Mouse (Mus musculus) hindbrain, embryonic 11.5 days (tissue): ENCODE measurements around the gene Tmcc1. TPM values are rescaled to one million over a fixed set of nuclear protein-coding genes. Genes with fewer than 3 reads are reported as not detected.

Experiments
- ATAC-seq: fragments of 200-750 bp; cut with Nextera tagmentation; 2 replicates; pipeline ENCODE4 v1.8.0; 2017; ENCODE audit warnings: mild to moderate bottlenecking, moderate TSS enrichment, moderate library complexity; ENCODE audit not compliant: low FRiP score
- DNase-seq: peaks from one replicate; pipeline ENCODE4 v3.0.0-alpha.2; 2015; ENCODE audit warnings: low spot score
- H3K27ac ChIP-seq: fragments of 300-500 bp; sonication (generic); 2 replicates; pipeline ENCODE4 v1.5.1; 2014; ENCODE audit warnings: mild to moderate bottlenecking, low read depth, low read length
- H3K27me3 ChIP-seq: fragments of 300-500 bp; sonication (generic); 2 replicates; pipeline ENCODE4 v1.6.1; 2014; ENCODE audit warnings: mild to moderate bottlenecking, low read length, moderate library complexity, mixed read lengths; ENCODE audit not compliant: control insufficient read depth, insufficient read depth
- H3K36me3 ChIP-seq: fragments of 300-500 bp; sonication (generic); 2 replicates; pipeline ENCODE4 v1.6.1; 2014; ENCODE audit warnings: mild to moderate bottlenecking, low read length, moderate library complexity, mixed read lengths; ENCODE audit not compliant: control insufficient read depth, insufficient read depth
- H3K4me1 ChIP-seq: fragments of 300-500 bp; sonication (generic); replicated peaks from 2 replicates; pipeline ENCODE4 v1.6.1; 2014; ENCODE audit warnings: low read length, mixed read lengths; ENCODE audit not compliant: control insufficient read depth, insufficient read depth
- H3K4me2 ChIP-seq: fragments of 300-500 bp; sonication (generic); replicated peaks from 2 replicates; pipeline ENCODE4 v1.6.1; 2014; ENCODE audit warnings: mild to moderate bottlenecking, low read depth, low read length
- H3K4me3 ChIP-seq: fragments of 300-500 bp; sonication (generic); 2 replicates; pipeline ENCODE4 v1.5.1; 2014; ENCODE audit warnings: low read depth, low read length
- H3K9ac ChIP-seq: fragments of 300-500 bp; sonication (generic); 2 replicates; pipeline ENCODE4 v1.6.1; 2014; ENCODE audit warnings: low read depth, low read length
- H3K9me3 ChIP-seq: fragments of 300-500 bp; sonication (generic); 2 replicates; pipeline ENCODE4 v1.6.1; 2016; ENCODE audit warnings: low read length; ENCODE audit not compliant: control insufficient read depth
- WGBS: fragments of 180-500 bp; shearing (Covaris S2); extraction: QIAGEN DNeasy Blood & Tissue Kit; methylation state at CpG from one replicate; pipeline ENCODE4 v1.1.7; 2014; 5-methylcytosine and 5-hydroxymethylcytosine counted together
- polyA plus RNA-seq: library from polyadenylated mRNA; unstranded; fragments of >200 nt; fragmentation: Nextera tagmentation; extraction: Ambion mirVana; gene quantifications from 2 replicates; pipeline ENCODE4 v1.2.1, GENCODE M21; 2014

The Tmcc1 gene
- polyA plus RNA-seq, 1 experiment from 2014 or later: 23.4 TPM

DNA sequence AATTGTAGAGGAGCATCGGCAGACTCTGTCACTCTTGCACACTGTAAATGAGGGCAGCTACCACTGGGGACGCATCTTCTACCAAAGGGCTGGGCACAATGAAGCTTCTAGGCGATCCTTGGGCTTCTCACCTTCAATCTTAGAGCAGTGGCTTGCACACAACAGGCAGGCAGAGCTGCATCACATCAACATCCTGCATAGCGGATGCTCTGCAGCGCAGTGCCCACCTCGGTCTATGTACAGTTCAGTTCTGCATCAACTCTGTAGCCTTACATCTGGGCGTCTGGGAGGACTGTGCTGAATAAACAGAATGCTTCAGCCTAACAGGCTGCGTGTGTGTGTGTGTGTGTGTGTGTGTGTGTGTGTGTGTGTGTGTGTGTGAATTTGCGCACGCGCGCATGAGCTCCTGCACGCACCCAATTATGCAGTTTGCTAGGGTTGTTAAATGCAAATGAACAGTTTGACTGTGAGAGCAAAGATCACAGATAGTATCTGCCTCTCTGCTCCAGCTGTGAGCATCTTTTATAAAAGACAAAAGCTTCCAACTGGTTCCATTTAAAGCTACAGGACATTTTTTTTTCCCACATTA, 136.5 kb downstream of the Tmcc1 start:
- peak; percentile 66 for DNase-seq
- H3K9me3 ChIP-seq: no peaks in the 10 kb centered on the region
- H3K27me3 ChIP-seq: no peaks in the 10 kb centered on the region
- no peaks in the 10 kb centered on the region for H3K36me3 ChIP-seq
- ATAC-seq: peak; percentile 68
- H3K27ac ChIP-seq: no peak overlapping the region; the same call in 1 of the 2 replicates
- peak overlapping the region; percentile 12; the same call in 1 of the 2 replicates for H3K4me2 ChIP-seq
- no peak overlapping the region; the same call in 1 of the 2 replicates for H3K9ac ChIP-seq
- no peaks in the 10 kb centered on the region for H3K4me1 ChIP-seq
- H3K4me3 ChIP-seq: no peak overlapping the region
- WGBS: 16% methylated on average over 13 of the region's 13 CpGs

DNA sequence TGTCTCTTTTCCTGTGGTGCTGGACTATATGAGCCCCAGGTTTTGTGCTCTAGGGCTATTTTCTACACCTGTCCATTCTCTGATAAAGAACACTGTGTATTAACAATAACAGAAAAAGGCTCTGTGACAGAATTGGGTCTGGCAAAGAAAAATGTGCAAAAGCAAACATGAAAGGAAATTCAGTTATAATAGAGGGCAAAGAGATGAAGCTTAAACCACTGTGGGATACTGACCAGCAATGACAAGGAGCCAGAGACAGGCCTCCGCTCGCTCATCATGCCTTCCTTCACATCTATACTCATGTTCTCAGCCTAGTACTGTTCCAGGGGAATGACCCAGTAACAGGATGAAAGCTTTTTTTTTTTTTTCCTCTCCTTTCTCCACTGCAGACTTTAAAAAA, 137.5 kb downstream of the Tmcc1 start:
- no peak overlapping the region for H3K4me3 ChIP-seq
- ATAC-seq (no peak), DNase-seq (no peak)
- H3K36me3 ChIP-seq: no peaks in the 10 kb centered on the region
- no peaks in the 10 kb centered on the region for H3K4me1 ChIP-seq
- no peak overlapping the region for H3K4me2 ChIP-seq
- H3K9ac ChIP-seq: no peak overlapping the region
- 92% methylated on average over 2 of the region's 2 CpGs for WGBS
- no peaks in the 10 kb centered on the region for H3K9me3 ChIP-seq
- H3K27me3 ChIP-seq: no peaks in the 10 kb centered on the region
- H3K27ac ChIP-seq: no peak overlapping the region

DNA sequence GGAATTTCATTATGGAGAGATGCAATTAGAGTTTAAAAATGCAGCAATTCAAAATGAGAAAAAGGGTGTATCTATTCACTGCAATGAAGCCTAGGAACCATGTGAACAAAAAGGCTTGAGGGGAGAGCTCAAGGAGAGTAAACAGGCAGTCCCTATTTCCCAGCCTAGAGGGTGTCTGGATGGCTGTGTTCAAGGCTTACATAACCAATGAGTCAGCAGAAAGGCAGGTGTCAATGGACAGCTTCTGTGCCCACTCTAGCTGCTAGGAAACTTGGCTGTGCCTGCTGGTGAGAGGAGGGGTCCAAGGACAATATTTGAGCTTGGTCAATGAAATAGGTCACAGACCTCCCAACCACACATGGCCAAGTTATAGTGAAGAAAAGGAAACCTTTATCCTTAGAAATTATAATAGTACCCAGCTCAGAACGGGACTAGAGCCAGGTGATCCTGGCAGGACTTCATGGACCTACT, 138.2 kb downstream of the Tmcc1 start:
- Histone ChIP-seq H3K9me3 (no peaks in the 10 kb centered on the region), H3K9ac (no peak overlapping the region), H3K27ac (no peak overlapping the region), H3K4me2 (no peak overlapping the region), H3K27me3 (no peaks in the 10 kb centered on the region), H3K4me1 (no peaks in the 10 kb centered on the region), H3K4me3 (no peak overlapping the region), H3K36me3 (no peaks in the 10 kb centered on the region)
- DNase-seq (no peak), ATAC-seq (no peak)
- 88% methylated on average over 1 of the region's 1 CpGs for whole genome bisulfite sequencing

DNA sequence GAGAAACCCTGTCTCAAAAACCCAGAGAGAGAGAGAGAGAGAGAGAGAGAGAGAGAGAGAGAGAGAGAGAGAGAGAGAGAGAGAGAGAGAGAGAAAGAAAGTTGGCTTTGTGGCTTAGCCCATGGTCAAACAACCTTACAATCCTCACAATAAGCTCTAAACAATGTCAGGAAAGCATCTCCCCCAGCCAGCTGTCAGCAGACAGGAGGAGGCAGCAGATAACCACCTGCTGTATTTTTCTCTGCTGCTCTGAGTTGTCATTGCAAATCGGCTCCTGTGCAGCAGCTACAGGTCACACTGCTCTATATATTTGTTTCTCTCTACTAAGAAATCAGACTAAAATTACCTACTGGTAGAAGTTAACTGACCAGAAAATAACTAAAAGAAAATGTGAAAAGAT, 145.4 kb downstream of the Tmcc1 start:
- 76% methylated on average over 1 of the region's 1 CpGs for WGBS
- Histone ChIP-seq H3K36me3 (no peaks in the 10 kb centered on the region), H3K27me3 (no peaks in the 10 kb centered on the region), H3K4me1 (no peaks in the 10 kb centered on the region), H3K9me3 (no peaks in the 10 kb centered on the region), H3K4me3 (no peak overlapping the region), H3K9ac (no peak overlapping the region), H3K4me2 (no peak overlapping the region), H3K27ac (no peak overlapping the region)
- DNase-seq (no peak), ATAC-seq (no peak)

DNA sequence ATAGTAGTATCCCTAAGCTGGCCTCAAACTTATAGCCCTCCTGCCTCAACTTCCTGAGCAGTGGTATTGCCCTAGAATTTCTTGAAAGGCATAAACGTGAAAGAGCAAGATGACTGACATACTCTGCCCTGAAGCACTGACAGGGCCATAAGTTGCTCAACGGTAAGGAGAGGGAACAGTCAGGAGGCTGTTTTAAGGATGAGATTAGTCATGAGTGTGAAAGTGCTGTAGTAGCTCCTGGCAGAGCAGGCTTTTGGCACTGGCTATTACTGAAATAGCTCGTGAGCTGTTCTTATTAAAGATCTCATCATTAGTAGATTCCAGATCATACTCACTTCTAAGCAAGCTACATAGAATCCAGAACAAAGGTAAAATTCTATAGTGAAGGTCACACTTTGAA, 145.9 kb downstream of the Tmcc1 start:
- WGBS: 87% methylated on average over 3 of the region's 3 CpGs
- H3K36me3 ChIP-seq: no peaks in the 10 kb centered on the region
- no peak overlapping the region for H3K4me2 ChIP-seq
- H3K27me3 ChIP-seq: no peaks in the 10 kb centered on the region
- no peak overlapping the region for H3K4me3 ChIP-seq
- no peak overlapping the region for H3K27ac ChIP-seq
- H3K4me1 ChIP-seq: no peaks in the 10 kb centered on the region
- no peak for ATAC-seq
- DNase-seq: no peak
- H3K9me3 ChIP-seq: no peaks in the 10 kb centered on the region
- H3K9ac ChIP-seq: no peak overlapping the region

DNA sequence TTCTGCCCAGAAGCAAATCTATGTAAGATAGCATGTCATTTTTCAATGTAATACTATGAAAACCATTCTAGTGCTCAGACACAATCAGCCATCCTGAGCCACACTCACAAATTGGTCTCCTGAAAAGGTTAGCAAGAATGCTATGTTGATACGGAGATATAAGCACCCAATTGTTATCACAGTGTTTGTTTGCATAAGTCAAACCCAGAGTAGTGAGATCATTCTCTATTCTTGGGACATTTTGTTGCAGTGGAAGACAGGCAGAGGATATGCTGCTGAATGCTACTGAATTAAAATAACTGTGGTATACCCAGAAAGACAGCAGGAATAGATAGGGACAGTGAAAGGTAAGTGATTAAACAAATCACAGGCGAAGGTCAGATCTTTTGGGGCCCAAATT, 149.2 kb downstream of the Tmcc1 start:
- Histone ChIP-seq H3K4me1 (no peaks in the 10 kb centered on the region), H3K36me3 (no peaks in the 10 kb centered on the region), H3K27ac (no peak overlapping the region), H3K4me2 (no peak overlapping the region), H3K9me3 (no peaks in the 10 kb centered on the region), H3K9ac (no peak overlapping the region), H3K27me3 (no peaks in the 10 kb centered on the region), H3K4me3 (no peak overlapping the region)
- 60% methylated on average over 2 of the region's 2 CpGs for WGBS
- ATAC-seq: no peak
- no peak for DNase-seq

DNA sequence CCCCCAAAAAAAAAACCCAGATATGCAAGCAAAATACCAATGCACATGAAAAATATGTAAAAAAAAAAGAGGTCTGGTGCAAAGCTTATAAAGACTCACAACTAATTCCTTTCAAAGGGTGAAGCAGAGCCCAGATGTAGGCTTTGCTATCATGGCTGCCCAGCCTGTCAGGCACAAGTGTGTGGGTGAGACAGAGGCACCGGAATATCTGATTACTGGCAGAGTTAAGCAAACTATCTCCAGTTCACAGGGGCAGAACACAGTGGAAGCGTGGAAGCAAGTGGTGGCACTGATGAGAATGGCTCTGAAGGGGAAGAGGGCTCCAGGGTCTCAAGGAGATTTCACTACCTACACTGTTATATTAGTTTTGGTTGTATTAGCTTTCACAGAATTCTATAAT, 155.1 kb downstream of the Tmcc1 start:
- Histone ChIP-seq H3K4me1 (no peaks in the 10 kb centered on the region), H3K9ac (no peak overlapping the region), H3K36me3 (no peaks in the 10 kb centered on the region), H3K4me2 (no peak overlapping the region), H3K9me3 (no peaks in the 10 kb centered on the region), H3K4me3 (no peak overlapping the region), H3K27ac (no peak overlapping the region), H3K27me3 (no peaks in the 10 kb centered on the region)
- WGBS: 94% methylated on average over 2 of the region's 2 CpGs
- ATAC-seq: no peak
- DNase-seq: no peak

DNA sequence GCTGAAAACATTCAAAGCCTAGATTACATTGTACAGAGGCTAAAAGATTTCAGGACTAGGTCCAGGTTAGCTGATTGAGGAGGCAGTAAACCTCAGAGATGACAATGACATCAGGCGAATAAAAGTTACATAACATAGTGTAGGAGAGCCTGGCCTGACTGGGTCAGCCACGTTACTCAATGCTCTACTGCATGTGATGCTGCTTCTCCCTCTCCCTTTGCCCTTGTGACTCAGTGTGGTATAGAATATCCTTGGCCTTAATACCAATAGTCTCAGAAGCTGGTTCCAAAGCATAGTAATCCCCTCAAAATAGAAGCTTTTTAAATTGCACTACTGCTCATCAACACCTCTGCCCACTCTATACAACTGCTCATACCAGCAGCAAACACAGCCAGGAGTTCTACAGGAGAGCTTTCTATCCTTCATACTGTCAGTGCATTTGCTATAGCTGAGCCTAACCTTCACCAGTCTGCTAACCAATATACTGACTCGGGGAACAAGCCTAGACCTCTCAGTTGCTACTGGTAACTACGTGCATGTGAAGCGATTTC, 155.9 kb downstream of the Tmcc1 start:
- Histone ChIP-seq H3K4me2 (no peak overlapping the region), H3K36me3 (no peaks in the 10 kb centered on the region), H3K9ac (no peak overlapping the region), H3K9me3 (no peaks in the 10 kb centered on the region), H3K27me3 (no peaks in the 10 kb centered on the region), H3K27ac (no peak overlapping the region), H3K4me1 (no peaks in the 10 kb centered on the region), H3K4me3 (no peak overlapping the region)
- DNase-seq: no peak
- no peak for ATAC-seq
- 85% methylated on average over 5 of the region's 5 CpGs for WGBS

DNA sequence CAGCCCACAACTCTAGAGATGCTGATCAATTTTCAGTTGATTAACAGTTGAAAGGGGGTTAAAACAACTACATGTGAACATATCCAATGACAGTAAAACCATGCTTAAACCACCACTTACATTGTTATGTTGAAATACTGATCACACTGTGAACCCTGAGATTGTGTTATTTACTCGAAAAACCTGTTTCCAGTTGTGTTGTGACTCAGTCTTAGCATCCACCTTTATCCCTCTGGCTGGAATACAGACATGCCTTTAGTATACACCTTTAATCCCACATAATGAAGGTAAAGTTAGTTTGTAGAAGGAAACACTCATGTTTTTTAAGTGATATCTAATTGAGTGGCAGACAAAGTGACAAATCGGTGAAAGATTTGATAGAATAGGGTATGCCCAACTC, 156.7 kb downstream of the Tmcc1 start:
- H3K9ac ChIP-seq: no peak overlapping the region
- H3K36me3 ChIP-seq: no peaks in the 10 kb centered on the region
- H3K27ac ChIP-seq: no peak overlapping the region
- H3K9me3 ChIP-seq: no peaks in the 10 kb centered on the region
- no peaks in the 10 kb centered on the region for H3K4me1 ChIP-seq
- no peak overlapping the region for H3K4me2 ChIP-seq
- no peak overlapping the region for H3K4me3 ChIP-seq
- no peaks in the 10 kb centered on the region for H3K27me3 ChIP-seq
- DNase-seq: no peak
- 90% methylated on average over 2 of the region's 2 CpGs for WGBS
- no peak for ATAC-seq
